Mouse (Mus musculus) erythroblast, embryonic 14.5 days (primary cell): ENCODE results near the gene Prep.

Experiments
- GATA1 ChIP-seq: IDR thresholded peaks from 2 replicates; pipeline ENCODE4 v1.6.1; 2012; ENCODE audit warnings: low read length, inconsistent platforms, mixed read lengths
- TAL1 ChIP-seq: IDR thresholded peaks from 3 replicates; pipeline ENCODE4 v1.6.1; 2012; ENCODE audit warnings: low read length, inconsistent platforms, mixed read lengths

GRCm38 (mm10) chr10:45129105-45129504 lies 62.1 kb downstream of the Prep start:
- no peak for TF ChIP-seq GATA1
- no peak for TF ChIP-seq TAL1
